Mouse (Mus musculus): ENCODE measurements around the gene Tcf20. TPM values are rescaled to one million over a fixed set of nuclear protein-coding genes. Genes with fewer than 3 reads are reported as not detected.
A peak's percentile ranks its signal among the peaks of the same experiment; 100 is the strongest.

Gene Tcf20
- polyA plus RNA-seq, 1 experiment, result 11.1 TPM

DNA sequence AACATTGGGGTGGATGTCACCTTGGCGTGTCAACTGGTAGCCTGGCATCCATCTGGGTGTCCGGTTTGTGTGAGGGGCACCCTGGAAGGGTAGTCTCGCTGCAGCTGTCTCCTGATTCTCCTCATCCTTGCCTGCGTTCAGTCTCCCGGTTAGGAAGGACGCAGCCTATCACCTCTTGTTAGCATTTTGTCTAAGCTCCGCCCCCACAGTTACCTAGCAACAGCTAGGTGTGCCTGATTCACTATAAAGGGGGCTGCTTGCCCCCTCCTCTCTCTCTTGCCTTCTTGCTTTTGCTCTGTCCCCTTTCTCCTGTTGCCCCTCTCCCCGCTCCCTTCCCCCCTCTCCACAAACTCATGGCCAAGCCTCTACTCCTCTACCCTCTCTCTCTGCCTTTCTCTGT is 35.3 kb upstream of the Tcf20 start:
- Histone ChIP-seq H3ac (ENCODE audit: control insufficient read depth, insufficient read length) (no peak overlapping the region), H3K4me2 (ENCODE audit: low read depth) (no peak overlapping the region), H3K4me3 (no peak overlapping the region), H3K27me3 (ENCODE audit: control insufficient read depth, insufficient read depth, insufficient read length) (peaks cover 72% of the 10 kb centered on the region), H3K36me3 (ENCODE audit: control insufficient read depth, insufficient read depth) (no peaks in the 10 kb centered on the region), H3K79me2 (ENCODE audit: control insufficient read depth, insufficient read depth) (no peaks in the 10 kb centered on the region)
- TF ChIP-seq TCF12 (IDR thresholded peaks at IDR 0.05; ENCODE audit: insufficient read depth, poor library complexity, severe bottlenecking) (no peak), POLR2AphosphoS2 (IDR thresholded peaks at IDR 0.05; ENCODE audit: insufficient read length, low read depth) (no peak), USF1 (IDR thresholded peaks at IDR 0.05; ENCODE audit: low read depth) (no peak), MAX (IDR thresholded peaks at IDR 0.05; ENCODE audit: low read depth) (no peak)

DNA sequence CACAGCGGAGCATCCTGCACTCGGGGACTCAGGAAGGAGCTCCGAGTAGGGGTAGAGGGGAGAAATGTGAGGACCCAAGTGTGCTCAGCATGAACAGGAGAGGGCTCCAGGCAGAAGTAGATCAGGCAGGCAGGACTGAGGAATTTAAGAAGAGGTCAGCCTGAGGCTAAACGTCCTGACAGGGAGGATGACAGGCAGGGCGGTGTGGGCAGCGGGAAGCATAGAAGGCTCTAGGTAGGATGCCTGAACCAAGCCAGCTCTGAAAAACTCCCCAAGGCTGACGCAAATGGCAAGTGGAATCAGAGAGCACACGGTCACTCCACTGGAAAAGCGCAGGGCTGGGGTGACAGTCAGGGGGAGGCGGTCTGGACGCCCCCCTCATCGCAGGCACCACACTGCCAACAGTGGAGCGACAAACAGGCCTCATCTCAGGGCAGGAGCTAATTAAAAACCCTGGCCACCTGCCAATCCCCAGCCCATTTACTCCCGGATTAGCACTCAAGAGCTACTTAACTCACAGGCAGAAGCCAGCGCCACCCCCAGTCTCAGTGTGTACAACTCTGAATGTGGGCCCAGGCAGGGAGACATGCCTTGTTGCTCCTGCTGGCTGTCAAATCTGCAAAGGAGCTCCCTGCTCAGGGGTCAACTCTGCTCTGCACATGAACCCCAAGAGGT is 23.5 kb upstream of the Tcf20 start:
- Histone ChIP-seq H3K79me2 (ENCODE audit: control insufficient read depth, insufficient read depth) (no peaks in the 10 kb centered on the region), H3K4me2 (ENCODE audit: low read depth) (no peak overlapping the region), H3K36me3 (ENCODE audit: control insufficient read depth, insufficient read depth) (no peaks in the 10 kb centered on the region), H3K4me3 (no peak overlapping the region), H3ac (ENCODE audit: control insufficient read depth, insufficient read length) (no peak overlapping the region), H3K27me3 (ENCODE audit: control insufficient read depth, insufficient read depth, insufficient read length) (peaks cover 21% of the 10 kb centered on the region)
- TF ChIP-seq MYOG (IDR thresholded peaks at IDR 0.05; ENCODE audit: control insufficient read depth in 1 of 3, insufficient read depth in 1 of 3, insufficient read length in 2 of 3, low read depth in 2 of 3), result no peak
- no peak for TF ChIP-seq USF1 (IDR thresholded peaks at IDR 0.05; ENCODE audit: low read depth)
- TF ChIP-seq CEBPB (IDR thresholded peaks at IDR 0.05; ENCODE audit: insufficient read depth, poor library complexity, severe bottlenecking), result no peak
- no peak for TF ChIP-seq TCF12 (IDR thresholded peaks at IDR 0.05; ENCODE audit: insufficient read depth, poor library complexity, severe bottlenecking)
- TF ChIP-seq REST (IDR thresholded peaks at IDR 0.05; ENCODE audit: insufficient read depth, insufficient read length), result no peak
- TF ChIP-seq TCF3 (IDR thresholded peaks at IDR 0.05; ENCODE audit: insufficient read length, low read depth), result no peak
- no peak for TF ChIP-seq E2F4 (IDR thresholded peaks at IDR 0.05; ENCODE audit: insufficient read depth)
- no peak for TF ChIP-seq POLR2A (IDR thresholded peaks at IDR 0.05; ENCODE audit: insufficient read length, low read depth)
- no peak for TF ChIP-seq MAX (IDR thresholded peaks at IDR 0.05; ENCODE audit: low read depth)
- TF ChIP-seq POLR2AphosphoS2 (IDR thresholded peaks at IDR 0.05; ENCODE audit: insufficient read length, low read depth), result no peak

- Histone ChIP-seq H3K27me3 (ENCODE audit: control insufficient read depth, insufficient read depth, insufficient read length) (peaks cover 21% of the 10 kb centered on the region), H3K4me2 (ENCODE audit: low read depth) (no peak overlapping the region), H3K79me2 (ENCODE audit: control insufficient read depth, insufficient read depth) (no peaks in the 10 kb centered on the region), H3K36me3 (ENCODE audit: control insufficient read depth, insufficient read depth) (no peaks in the 10 kb centered on the region), H3ac (ENCODE audit: control insufficient read depth, insufficient read length) (no peak overlapping the region), H3K4me3 (no peak overlapping the region)
- TF ChIP-seq MYOD1 (IDR thresholded peaks at IDR 0.05; ENCODE audit: control insufficient read depth in 1 of 3, insufficient read length in 2 of 3, low read depth in 2 of 3), result no peak
- no peak for TF ChIP-seq CEBPB (IDR thresholded peaks at IDR 0.05; ENCODE audit: insufficient read depth, poor library complexity, severe bottlenecking)
- no peak for TF ChIP-seq MAX (IDR thresholded peaks at IDR 0.05; ENCODE audit: low read depth)
- TF ChIP-seq USF1 (IDR thresholded peaks at IDR 0.05; ENCODE audit: low read depth), result no peak
- TF ChIP-seq TCF3 (IDR thresholded peaks at IDR 0.05; ENCODE audit: insufficient read length, low read depth), result no peak
- no peak for TF ChIP-seq MYOG (IDR thresholded peaks at IDR 0.05; ENCODE audit: control insufficient read depth in 1 of 3, insufficient read depth in 1 of 3, insufficient read length in 2 of 3, low read depth in 2 of 3)
Measured at GRCm38 (mm10) chr15:83010423-83010822, 22.8 kb upstream of the Tcf20 start.

- H3K27me3 ChIP-seq (ENCODE audit: control insufficient read depth, insufficient read depth, insufficient read length), result peaks cover 13% of the 10 kb centered on the region
- H3K79me2 ChIP-seq (ENCODE audit: control insufficient read depth, insufficient read depth), result no peaks in the 10 kb centered on the region
- H3K36me3 ChIP-seq (ENCODE audit: control insufficient read depth, insufficient read depth), result no peaks in the 10 kb centered on the region
- no peak overlapping the region for H3K4me3 ChIP-seq
- H3K4me2 ChIP-seq (ENCODE audit: low read depth), result peak overlapping the region; percentile 46
- TF ChIP-seq MYOG (IDR thresholded peaks at IDR 0.05; ENCODE audit: control insufficient read depth in 1 of 3, insufficient read depth in 1 of 3, insufficient read length in 2 of 3, low read depth in 2 of 3) (no peak), CEBPB (IDR thresholded peaks at IDR 0.05; ENCODE audit: insufficient read depth, poor library complexity, severe bottlenecking) (0 out of 2 replicates have a peak, but pooled peaks have one; percentile 21), TCF3 (IDR thresholded peaks at IDR 0.05; ENCODE audit: insufficient read length, low read depth) (no peak), REST (IDR thresholded peaks at IDR 0.05; ENCODE audit: insufficient read depth, insufficient read length) (no peak), SRF (IDR thresholded peaks at IDR 0.05; ENCODE audit: control insufficient read depth, insufficient read length, low read depth) (no peak), E2F4 (IDR thresholded peaks at IDR 0.05; ENCODE audit: insufficient read depth) (no peak), POLR2AphosphoS2 (IDR thresholded peaks at IDR 0.05; ENCODE audit: insufficient read length, low read depth) (no peak)
- no peak overlapping the region for H3ac ChIP-seq (ENCODE audit: control insufficient read depth, insufficient read length)
Measured at GRCm38 (mm10) chr15:83009532-83009931, 21.9 kb upstream of the Tcf20 start.

GRCm38 (mm10) chr15:83008761-83009423 is 21.2 kb upstream of the Tcf20 start:
- Histone ChIP-seq H3ac (ENCODE audit: control insufficient read depth, insufficient read length) (no peak overlapping the region), H3K27me3 (ENCODE audit: control insufficient read depth, insufficient read depth, insufficient read length) (peaks cover 7% of the 10 kb centered on the region), H3K36me3 (ENCODE audit: control insufficient read depth, insufficient read depth) (no peaks in the 10 kb centered on the region), H3K4me3 (no peak overlapping the region), H3K79me2 (ENCODE audit: control insufficient read depth, insufficient read depth) (no peaks in the 10 kb centered on the region), H3K4me2 (ENCODE audit: low read depth) (peak overlapping the region; percentile 46)
- TF ChIP-seq E2F4 (IDR thresholded peaks at IDR 0.05; ENCODE audit: insufficient read depth) (no peak), MYOD1 (IDR thresholded peaks at IDR 0.05; ENCODE audit: control insufficient read depth in 1 of 3, insufficient read length in 2 of 3, low read depth in 2 of 3) (peak in 2 of 3 experiments; percentile 74 to 82), CEBPB (IDR thresholded peaks at IDR 0.05; ENCODE audit: insufficient read depth, poor library complexity, severe bottlenecking) (no peak), MYOG (IDR thresholded peaks at IDR 0.05; ENCODE audit: control insufficient read depth in 1 of 3, insufficient read depth in 1 of 3, insufficient read length in 2 of 3, low read depth in 2 of 3) (peak in 1 of 3 experiments; percentile 75), TCF12 (IDR thresholded peaks at IDR 0.05; ENCODE audit: insufficient read depth, poor library complexity, severe bottlenecking) (peak; percentile 41), TCF3 (IDR thresholded peaks at IDR 0.05; ENCODE audit: insufficient read length, low read depth) (peak; percentile 10)

Measured in myocyte (in vitro differentiated cells).